Mouse (Mus musculus) cerebellum, adult 2 months (tissue): ENCODE results near the gene Serpinb6a.

Experiments used
- CTCF ChIP-seq: fragments of 200-500 bp; IDR thresholded peaks from 2 replicates; pipeline ENCODE4 v1.5.1; 2011; ENCODE audit warnings: low read depth, mild to moderate bottlenecking, control low read depth, low read length, moderate library complexity, borderline replicate concordance; ENCODE audit not compliant: insufficient read depth
- POLR2A ChIP-seq: fragments of 200-500 bp; IDR thresholded peaks from 2 replicates; pipeline ENCODE4 v1.6.1; 2011; ENCODE audit warnings: low read length, control low read depth, borderline replicate concordance; ENCODE audit not compliant: insufficient read depth

- TF ChIP-seq CTCF (no peak), POLR2A (no peak)
Observed at GRCm38 (mm10) chr13:33905176-33905954, 97.2 kb downstream of the Serpinb6a start, which contains the start of gene Serpinb6c.
